Mouse (Mus musculus): ENCODE results near the gene Pptc7. TPM values are rescaled to one million over a fixed set of nuclear protein-coding genes. Genes with fewer than 3 reads are reported as not detected.
"Not testable (repeated sequence)": the region's sequence is repeated elsewhere in the genome, so short reads cannot be mapped to it uniquely, and the experiment has no call there.

Pptc7 gene
- polyA plus RNA-seq, 1 experiment from 2014 or later: 6.5 TPM

- Histone ChIP-seq H3K27me3 (ENCODE audit: insufficient read depth, poor library complexity, severe bottlenecking) (no peaks in the 10 kb centered on the region), H3K9me3 (no peaks in the 10 kb centered on the region), H3K36me3 (peaks cover 88% of the 10 kb centered on the region), H3K4me3 (no peak overlapping the region), H3K4me1 (replicated peaks) (no peaks in the 10 kb centered on the region), H3K27ac (no peak overlapping the region)
- DNase-seq (ENCODE audit: low spot score): no peak
- WGBS: 93% methylated on average over 4 of the region's 4 CpGs
Observed at GRCm38 (mm10) chr5:122312346-122312745, 28.2 kb downstream of the Pptc7 start.

- no peaks in the 10 kb centered on the region for H3K4me1 ChIP-seq (replicated peaks)
- no peak overlapping the region for H3K4me3 ChIP-seq
- no peaks in the 10 kb centered on the region for H3K9me3 ChIP-seq
- DNase-seq (ENCODE audit: low spot score): no peak
- 93% methylated on average over 17 of the region's 17 CpGs for WGBS
- H3K36me3 ChIP-seq: peaks cover 91% of the 10 kb centered on the region
- no peaks in the 10 kb centered on the region for H3K27me3 ChIP-seq (ENCODE audit: insufficient read depth, poor library complexity, severe bottlenecking)
- no peak overlapping the region for H3K27ac ChIP-seq
Observed at GRCm38 (mm10) chr5:122312942-122313684, 28.9 kb downstream of the Pptc7 start.

- 76% methylated on average over 20 of the region's 20 CpGs for WGBS
- no peaks in the 10 kb centered on the region for H3K27me3 ChIP-seq (ENCODE audit: insufficient read depth, poor library complexity, severe bottlenecking)
- H3K36me3 ChIP-seq: peaks cover 94% of the 10 kb centered on the region
- no peaks in the 10 kb centered on the region for H3K4me1 ChIP-seq (replicated peaks)
- no peaks in the 10 kb centered on the region for H3K9me3 ChIP-seq
- no peak for DNase-seq (ENCODE audit: low spot score)
- H3K4me3 ChIP-seq: no peak overlapping the region
- no peak overlapping the region for H3K27ac ChIP-seq
Observed at GRCm38 (mm10) chr5:122314966-122315667, 31.0 kb downstream of the Pptc7 start.

DNA sequence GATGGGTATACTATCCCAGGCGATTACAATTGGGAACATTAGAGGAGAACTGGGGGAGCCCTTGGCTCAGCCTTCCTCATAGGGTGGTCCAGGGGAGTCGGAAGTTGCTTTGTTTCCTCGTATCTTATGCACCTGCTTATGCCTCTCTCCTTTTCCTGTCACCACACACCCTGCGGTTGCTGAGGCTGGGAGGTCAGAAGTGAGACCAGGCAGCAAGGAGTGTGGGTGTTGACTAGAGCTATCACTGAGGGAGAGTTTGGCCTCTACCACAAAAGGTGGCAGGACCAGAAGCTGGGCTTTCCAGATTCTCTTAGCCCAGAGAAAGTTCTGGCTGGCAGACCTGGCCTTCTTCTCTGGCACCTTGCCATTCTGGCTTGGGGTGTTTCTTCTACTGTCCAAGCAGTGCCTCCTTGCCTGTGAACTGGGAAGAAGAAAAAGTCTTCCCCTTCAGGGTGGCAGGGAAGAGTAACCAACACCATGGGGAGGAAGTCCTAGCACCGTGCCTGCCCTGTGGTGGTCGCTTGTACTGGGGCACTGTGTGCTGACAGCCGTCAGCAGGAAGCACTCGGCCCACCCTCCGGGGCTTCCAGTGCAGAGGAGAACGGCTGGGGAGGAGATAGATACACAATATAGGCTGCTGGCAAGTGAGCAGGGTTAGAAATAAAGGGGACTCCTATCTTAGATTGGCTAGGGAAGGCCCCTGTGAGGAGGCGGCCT is 33.3 kb downstream of the Pptc7 start:
- Histone ChIP-seq H3K27ac (no peak overlapping the region), H3K36me3 (peaks cover 96% of the 10 kb centered on the region), H3K9me3 (no peaks in the 10 kb centered on the region), H3K27me3 (ENCODE audit: insufficient read depth, poor library complexity, severe bottlenecking) (no peaks in the 10 kb centered on the region), H3K4me1 (replicated peaks) (no peaks in the 10 kb centered on the region), H3K4me3 (no peak overlapping the region)
- 74% methylated on average over 11 of the region's 11 CpGs for WGBS
- DNase-seq (ENCODE audit: low spot score): no peak

DNA sequence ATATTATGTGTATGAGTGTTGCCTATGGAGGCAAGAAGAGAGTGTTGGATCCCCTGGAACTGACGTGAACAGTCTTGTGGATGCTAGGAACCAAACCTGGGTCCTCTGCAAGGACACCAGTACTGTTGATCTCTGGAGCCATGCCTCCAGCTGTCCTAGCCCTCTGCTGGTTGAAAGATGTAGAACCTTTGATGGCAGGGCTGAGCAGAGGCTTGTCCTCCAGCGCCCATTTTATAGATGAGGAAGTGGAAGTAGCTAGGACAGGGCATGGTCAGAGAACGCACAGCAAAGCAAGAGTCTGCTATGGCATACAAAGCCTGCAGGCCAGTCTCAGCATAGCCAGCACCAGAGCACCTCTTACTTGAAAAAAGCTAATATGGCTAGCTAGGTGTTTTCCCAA is 33.9 kb downstream of the Pptc7 start:
- no peak for DNase-seq (ENCODE audit: low spot score)
- H3K9me3 ChIP-seq: no peaks in the 10 kb centered on the region
- WGBS: 71% methylated on average over 3 of the region's 3 CpGs
- H3K36me3 ChIP-seq: peaks cover 90% of the 10 kb centered on the region
- no peak overlapping the region for H3K4me3 ChIP-seq
- no peaks in the 10 kb centered on the region for H3K27me3 ChIP-seq (ENCODE audit: insufficient read depth, poor library complexity, severe bottlenecking)
- no peaks in the 10 kb centered on the region for H3K4me1 ChIP-seq (replicated peaks)
- no peak overlapping the region for H3K27ac ChIP-seq

DNA sequence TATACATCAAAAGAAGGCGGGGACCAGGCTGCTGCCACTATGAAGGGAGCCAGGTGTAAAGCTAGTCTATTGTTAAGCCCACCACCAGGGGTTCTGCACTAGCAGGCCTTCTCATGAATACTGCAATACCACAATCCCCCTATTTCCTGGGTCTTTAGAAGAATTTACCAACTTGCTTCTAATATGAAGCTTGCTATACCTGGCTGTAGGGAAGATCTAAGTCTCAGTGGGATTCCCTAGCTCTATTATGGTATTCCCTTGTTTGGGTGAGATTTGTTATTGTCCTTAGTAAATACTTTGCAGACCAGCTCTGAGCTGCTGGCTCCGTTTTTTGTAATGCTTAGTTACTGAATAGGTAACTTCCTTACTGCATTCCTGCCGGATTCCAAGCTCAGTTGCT is 34.8 kb downstream of the Pptc7 start:
- peaks cover 82% of the 10 kb centered on the region for H3K36me3 ChIP-seq
- H3K4me1 ChIP-seq (replicated peaks); DNase-seq (ENCODE audit: low spot score); H3K4me3 ChIP-seq; H3K9me3 ChIP-seq; H3K27ac ChIP-seq; H3K27me3 ChIP-seq (ENCODE audit: insufficient read depth, poor library complexity, severe bottlenecking): not testable (repeated sequence)
- 75% methylated on average over 3 of the region's 3 CpGs for WGBS

DNA sequence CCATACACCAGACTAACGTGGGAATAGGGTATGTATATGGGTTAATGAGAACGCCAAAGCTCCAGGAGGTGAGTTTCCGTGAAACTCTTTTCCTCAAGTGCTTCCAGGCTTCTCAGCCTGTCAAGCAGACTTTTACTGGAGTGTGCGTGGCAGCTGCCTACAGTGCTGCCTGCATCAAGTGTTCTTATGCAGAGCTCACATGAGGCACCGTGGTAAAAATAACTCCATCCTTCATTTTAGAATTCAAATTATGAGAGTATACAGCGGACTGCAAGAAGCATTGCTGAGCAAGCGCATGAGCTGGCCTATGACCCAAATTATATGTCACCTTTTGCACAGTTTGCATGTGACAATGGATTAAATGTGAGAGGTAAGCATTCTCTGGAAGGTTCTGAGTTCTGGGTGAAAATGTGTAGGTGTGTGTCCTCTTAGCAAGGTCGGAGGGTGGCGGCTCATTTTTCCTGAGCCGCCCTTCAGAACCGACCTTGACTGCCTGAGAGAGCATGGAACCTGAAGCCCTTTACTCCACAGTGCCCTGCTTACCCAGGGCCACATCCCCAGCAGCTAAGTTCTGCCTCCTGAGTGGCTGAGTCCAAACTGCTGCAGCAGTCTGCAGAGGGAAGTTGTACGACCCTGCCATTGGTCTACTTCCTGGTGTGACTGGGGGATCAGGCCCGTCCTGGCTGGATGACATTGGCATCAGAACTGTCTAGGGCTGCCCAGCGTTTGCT is 35.5 kb downstream of the Pptc7 start:
- no peak for DNase-seq (ENCODE audit: low spot score)
- Histone ChIP-seq H3K4me3 (no peak overlapping the region), H3K36me3 (peaks cover 81% of the 10 kb centered on the region), H3K9me3 (no peaks in the 10 kb centered on the region), H3K27ac (no peak overlapping the region), H3K27me3 (ENCODE audit: insufficient read depth, poor library complexity, severe bottlenecking) (no peaks in the 10 kb centered on the region), H3K4me1 (replicated peaks) (no peaks in the 10 kb centered on the region)
- 86% methylated on average over 14 of the region's 14 CpGs for WGBS

GRCm38 (mm10) chr5:122320205-122320781 is 36.1 kb downstream of the Pptc7 start:
- 80% methylated on average over 12 of the region's 12 CpGs for WGBS
- Histone ChIP-seq H3K27me3 (ENCODE audit: insufficient read depth, poor library complexity, severe bottlenecking) (no peaks in the 10 kb centered on the region), H3K4me1 (replicated peaks) (no peaks in the 10 kb centered on the region), H3K36me3 (peaks cover 81% of the 10 kb centered on the region), H3K9me3 (no peaks in the 10 kb centered on the region), H3K4me3 (no peak overlapping the region), H3K27ac (no peak overlapping the region)
- DNase-seq (ENCODE audit: low spot score): no peak

DNA sequence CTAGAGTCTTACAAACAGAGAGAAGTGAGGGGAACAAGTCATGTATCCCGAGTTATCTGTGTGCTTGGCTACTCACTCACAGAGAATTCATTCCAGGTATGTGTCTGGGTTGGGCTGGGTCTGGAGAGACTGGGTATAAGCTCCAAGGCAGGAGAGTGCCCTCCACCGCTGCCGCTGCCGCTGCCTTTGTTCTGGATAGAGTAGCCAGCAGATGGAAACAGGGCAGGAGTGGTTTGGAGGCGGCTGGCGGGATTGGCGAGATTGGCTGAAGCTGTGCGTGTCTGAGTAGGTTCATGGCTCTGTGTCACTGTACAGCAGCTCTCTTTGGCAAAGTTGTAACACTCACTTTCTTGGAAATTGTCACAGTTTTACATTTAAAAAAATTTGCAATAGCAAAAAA is 39.4 kb downstream of the Pptc7 start:
- no peak overlapping the region for H3K4me3 ChIP-seq
- no peak overlapping the region for H3K27ac ChIP-seq
- H3K36me3 ChIP-seq: peaks cover 75% of the 10 kb centered on the region
- H3K9me3 ChIP-seq: no peaks in the 10 kb centered on the region
- DNase-seq (ENCODE audit: low spot score): no peak
- 72% methylated on average over 8 of the region's 8 CpGs for WGBS
- H3K27me3 ChIP-seq (ENCODE audit: insufficient read depth, poor library complexity, severe bottlenecking): no peaks in the 10 kb centered on the region
- no peaks in the 10 kb centered on the region for H3K4me1 ChIP-seq (replicated peaks)

DNA sequence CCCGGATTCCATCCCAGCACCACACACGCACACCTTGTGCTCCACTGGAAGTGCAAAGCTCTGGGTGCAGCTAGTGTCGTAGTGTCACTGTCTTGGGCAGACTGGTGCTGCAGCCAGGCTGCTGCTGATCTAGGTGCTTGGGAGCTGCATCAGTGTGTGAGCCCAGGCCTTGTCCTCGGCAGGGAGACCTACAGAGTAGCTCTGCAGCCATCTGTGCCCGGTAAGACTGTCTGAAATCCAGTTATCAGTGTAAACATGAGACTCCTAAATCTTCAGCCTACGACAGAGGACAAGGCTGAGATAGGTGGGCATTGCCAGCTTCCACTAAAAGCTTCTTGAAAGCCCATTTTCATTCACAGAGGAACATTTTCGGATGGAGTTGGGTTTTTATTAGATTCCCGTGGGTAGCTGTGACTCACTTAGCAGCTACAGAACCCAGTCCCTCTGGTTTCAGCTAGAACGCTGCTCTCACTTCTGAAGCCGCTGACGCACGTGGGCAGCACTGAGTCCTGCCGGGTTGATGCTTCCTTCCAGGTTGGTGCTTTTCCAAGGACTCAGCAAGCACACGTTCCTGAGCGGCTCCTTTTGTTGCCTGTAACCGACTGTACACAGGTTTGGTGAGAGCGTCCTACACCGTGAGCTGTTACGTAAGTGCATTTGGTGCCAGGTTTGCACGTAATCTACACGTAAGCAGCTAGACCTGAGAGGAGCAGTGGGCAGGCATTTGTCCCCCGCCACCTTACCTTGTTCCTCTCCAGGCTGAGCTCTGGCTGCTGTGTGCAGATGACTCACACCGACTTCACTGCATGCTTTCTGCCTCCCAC is 40.7 kb downstream of the Pptc7 start:
- H3K27me3 ChIP-seq (ENCODE audit: insufficient read depth, poor library complexity, severe bottlenecking): no peaks in the 10 kb centered on the region
- H3K4me1 ChIP-seq (replicated peaks): no peaks in the 10 kb centered on the region
- H3K4me3 ChIP-seq: no peak overlapping the region
- H3K27ac ChIP-seq: no peak overlapping the region
- no peak for DNase-seq (ENCODE audit: low spot score)
- H3K36me3 ChIP-seq: peaks cover 67% of the 10 kb centered on the region
- 92% methylated on average over 23 of the region's 23 CpGs for WGBS
- no peaks in the 10 kb centered on the region for H3K9me3 ChIP-seq

DNA sequence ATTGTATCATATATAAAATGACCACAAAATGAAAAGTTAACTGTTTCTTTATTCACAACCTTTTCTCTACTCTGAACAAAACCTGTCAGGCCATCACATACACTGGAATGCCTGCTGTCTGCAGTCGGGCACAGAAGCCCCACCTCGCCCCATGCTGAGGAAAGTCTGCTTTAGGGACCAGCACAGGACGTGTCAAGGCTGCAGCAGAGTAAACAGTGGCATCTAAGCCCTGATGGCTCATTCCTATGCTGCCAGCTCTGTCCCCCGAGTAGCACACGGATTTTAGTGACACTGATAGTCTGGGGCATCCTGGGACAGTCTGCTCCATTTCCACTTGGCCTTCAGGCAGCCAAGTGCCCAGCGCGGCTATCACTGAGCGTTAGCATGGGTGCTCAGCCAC is 41.3 kb downstream of the Pptc7 start:
- Histone ChIP-seq H3K27me3 (ENCODE audit: insufficient read depth, poor library complexity, severe bottlenecking) (no peaks in the 10 kb centered on the region), H3K4me1 (replicated peaks) (no peaks in the 10 kb centered on the region), H3K9me3 (no peaks in the 10 kb centered on the region), H3K4me3 (no peak overlapping the region), H3K27ac (no peak overlapping the region), H3K36me3 (peaks cover 60% of the 10 kb centered on the region)
- no peak for DNase-seq (ENCODE audit: low spot score)
- WGBS: 88% methylated on average over 8 of the region's 8 CpGs

- Histone ChIP-seq H3K27ac (no peak overlapping the region), H3K9me3 (no peaks in the 10 kb centered on the region), H3K36me3 (peaks cover 42% of the 10 kb centered on the region), H3K4me1 (replicated peaks) (no peaks in the 10 kb centered on the region), H3K4me3 (no peak overlapping the region), H3K27me3 (ENCODE audit: insufficient read depth, poor library complexity, severe bottlenecking) (no peaks in the 10 kb centered on the region)
- 95% methylated on average over 3 of the region's 3 CpGs for WGBS
- DNase-seq (ENCODE audit: low spot score): no peak
Observed at GRCm38 (mm10) chr5:122327283-122327682, 43.1 kb downstream of the Pptc7 start.
